Mouse (Mus musculus) ES-Bruce4 (cell line): ENCODE results near the gene Dpysl5. TPM values are rescaled to one million over a fixed set of nuclear protein-coding genes. Genes with fewer than 3 reads are reported as not detected.

ENCODE experiments used
- H3K27ac ChIP-seq: 2 replicates; pipeline ENCODE4 v1.5.1; 2012; ENCODE audit warnings: low read length, inconsistent platforms; ENCODE audit not compliant: insufficient read depth
- H3K27me3 ChIP-seq: 2 replicates; pipeline ENCODE4 v1.6.1; 2012; ENCODE audit warnings: mild to moderate bottlenecking, low read length, inconsistent platforms; ENCODE audit not compliant: control insufficient read depth, poor library complexity, insufficient read depth, severe bottlenecking
- H3K36me3 ChIP-seq: 2 replicates; pipeline ENCODE4 v1.6.1; 2012; ENCODE audit warnings: inconsistent platforms, mild to moderate bottlenecking, low read length, moderate library complexity; ENCODE audit not compliant: control insufficient read depth, poor library complexity, insufficient read depth, severe bottlenecking
- H3K4me1 ChIP-seq: one replicate; pipeline ENCODE4 v1.8.1; 2011; ENCODE audit warnings: low read length; ENCODE audit not compliant: control insufficient read depth, insufficient read depth
- H3K4me3 ChIP-seq: 2 replicates; pipeline ENCODE4 v1.5.1; 2011; ENCODE audit warnings: low read depth, mild to moderate bottlenecking, low read length
- H3K9ac ChIP-seq: 2 replicates; pipeline ENCODE4 v1.6.1; 2012; ENCODE audit warnings: low read depth, mild to moderate bottlenecking, inconsistent platforms; ENCODE audit not compliant: poor library complexity, severe bottlenecking
- H3K9me3 ChIP-seq: replicated peaks from 2 replicates; pipeline ENCODE4 v1.6.1; 2012; ENCODE audit warnings: mild to moderate bottlenecking, low read length, inconsistent platforms; ENCODE audit not compliant: control insufficient read depth, poor library complexity, insufficient read depth, severe bottlenecking
- CTCF ChIP-seq: IDR thresholded peaks from one replicate; pipeline ENCODE4 v1.8.1; 2011; ENCODE audit warnings: low read depth, low read length
- EP300 ChIP-seq: IDR thresholded peaks from 2 replicates; pipeline ENCODE4 v1.6.1; 2011; ENCODE audit warnings: low read depth, low read length; ENCODE audit not compliant: insufficient read depth
- POLR2A ChIP-seq: IDR thresholded peaks from one replicate; pipeline ENCODE4 v1.8.1; 2011; ENCODE audit warnings: low read length; ENCODE audit not compliant: insufficient read depth
- polyA plus RNA-seq: library from polyadenylated mRNA; stranded (reverse); fragments of >200 nt; gene quantifications from 2 replicates; pipeline ENCODE4 v1.2.4, GENCODE M21; 2011; ENCODE audit warnings: low read depth; ENCODE audit not compliant: missing spikeins, insufficient read depth, insufficient read length

Gene Dpysl5
- polyA plus RNA-seq = 33.4 and 35.2 TPM in 2 replicates

DNA sequence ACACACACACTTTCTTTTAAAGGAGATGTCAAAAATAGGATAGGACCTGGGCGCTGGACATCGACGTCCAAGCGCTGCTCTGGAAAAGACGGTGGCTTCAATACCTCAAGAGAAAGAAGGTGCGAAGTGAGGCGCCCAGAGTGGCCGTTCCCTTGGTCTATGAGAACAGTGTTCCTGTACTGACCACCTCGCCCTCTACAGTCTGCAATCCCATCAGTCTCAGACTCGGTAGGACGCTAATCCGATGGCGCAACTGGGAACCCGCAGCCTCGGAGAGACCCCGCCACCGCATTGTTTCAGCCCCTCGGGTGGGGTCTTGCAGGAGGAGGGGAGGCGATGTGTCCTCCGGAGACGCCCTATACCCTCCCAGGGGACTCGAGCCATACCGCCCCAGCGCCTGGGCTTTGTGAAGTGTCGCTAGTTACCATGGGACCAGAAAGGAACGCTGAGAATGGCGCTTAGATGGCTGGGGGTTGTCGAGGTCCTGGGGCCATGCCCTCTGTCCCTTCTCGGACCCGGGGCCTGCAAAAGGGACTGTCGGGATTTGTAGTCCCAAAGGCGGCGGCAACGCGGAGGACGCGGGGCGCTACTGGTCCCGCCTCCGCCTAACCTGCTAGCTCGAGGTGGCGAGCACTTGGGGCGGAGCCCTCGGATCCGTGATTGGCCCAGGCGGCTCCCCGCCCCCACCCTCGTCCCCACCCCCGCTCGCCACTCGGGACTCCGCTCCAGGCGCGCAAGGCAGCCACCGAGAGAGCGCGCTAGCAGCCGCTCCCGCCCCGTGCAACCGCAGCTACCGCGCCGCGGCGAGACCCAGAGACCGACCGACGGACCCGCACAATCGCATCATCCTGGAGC lies at the start of gene Dpysl5:
TSS of gene Dpysl5 (plus strand) at position 418 of the 855 bp plus-strand sequence.
- Histone ChIP-seq H3K4me3 (peak within 1 kb of the TSS; percentile 75), H3K27me3 (no peaks in the 10 kb centered on the region), H3K27ac (no peak within 1 kb of the TSS), H3K4me1 (no peaks in the 10 kb centered on the region), H3K36me3 (no peaks in the 10 kb centered on the region), H3K9ac (peak within 1 kb of the TSS; percentile 47), H3K9me3 (no peaks in the 10 kb centered on the region)
- TF ChIP-seq CTCF (no peak), POLR2A (peak; percentile 27)

GRCm38 (mm10) chr5:30665360-30665759 lies 46.0 kb upstream of the Dpysl5 start:
- H3K36me3 ChIP-seq = peaks cover 24% of the 10 kb centered on the region
- H3K9ac ChIP-seq = no peak overlapping the region
- H3K9me3 ChIP-seq = 0 out of 2 replicates have a peak, but pooled peaks cover 4% of the 10 kb centered on the region
- no peak overlapping the region for H3K27ac ChIP-seq
- TF ChIP-seq CTCF = no peak
- no peak for TF ChIP-seq POLR2A
- TF ChIP-seq EP300 = no peak
- H3K27me3 ChIP-seq = no peaks in the 10 kb centered on the region
- H3K4me1 ChIP-seq = no peaks in the 10 kb centered on the region
- no peak overlapping the region for H3K4me3 ChIP-seq

GRCm38 (mm10) chr5:30665968-30666367 lies 45.4 kb upstream of the Dpysl5 start:
- H3K9me3 ChIP-seq = 0 out of 2 replicates have a peak, but pooled peaks cover 3% of the 10 kb centered on the region
- no peaks in the 10 kb centered on the region for H3K27me3 ChIP-seq
- H3K9ac ChIP-seq = peak overlapping the region; percentile 95
- H3K27ac ChIP-seq = peak overlapping the region; percentile 32
- TF ChIP-seq POLR2A (no peak), EP300 (no peak), CTCF (no peak)
- no peaks in the 10 kb centered on the region for H3K4me1 ChIP-seq
- H3K36me3 ChIP-seq = peaks cover 29% of the 10 kb centered on the region
- peak overlapping the region; percentile 64 for H3K4me3 ChIP-seq

GRCm38 (mm10) chr5:30666391-30667195 lies 44.8 kb upstream of the Dpysl5 start, which contains the start of gene Cenpa:
Gene Cenpa (plus strand): TSS chr5:30666777.
- Histone ChIP-seq H3K27ac (peak within 1 kb of the TSS; percentile 32), H3K27me3 (no peaks in the 10 kb centered on the region), H3K36me3 (peaks cover 35% of the 10 kb centered on the region), H3K4me3 (peak within 1 kb of the TSS; percentile 95), H3K9ac (peak within 1 kb of the TSS; percentile 95), H3K4me1 (no peaks in the 10 kb centered on the region), H3K9me3 (no peaks in the 10 kb centered on the region)
- TF ChIP-seq POLR2A = peak; percentile 74
- no peak for TF ChIP-seq EP300
- no peak for TF ChIP-seq CTCF

- TF ChIP-seq EP300 (no peak), CTCF (no peak)
Measured at GRCm38 (mm10) chr5:30667215-30667614, 44.1 kb upstream of the Dpysl5 start.

More at GRCm38 (mm10) chr5:30667215-30667614, 44.1 kb upstream of the Dpysl5 start:
- no peaks in the 10 kb centered on the region for H3K9me3 ChIP-seq
- peaks cover 41% of the 10 kb centered on the region for H3K36me3 ChIP-seq
- H3K4me1 ChIP-seq = no peaks in the 10 kb centered on the region
- H3K27me3 ChIP-seq = no peaks in the 10 kb centered on the region
- H3K9ac ChIP-seq = peak overlapping the region; percentile 95
- H3K27ac ChIP-seq = peak overlapping the region; percentile 32
- peak overlapping the region; percentile 95 for H3K4me3 ChIP-seq
